Mouse (Mus musculus): Measurements from ENCODE around the gene Dkk3. TPM values are rescaled to one million over a fixed set of nuclear protein-coding genes. Genes with fewer than 3 reads are reported as not detected.
"Not testable (repeated sequence)": the region's sequence is repeated elsewhere in the genome, so short reads cannot be mapped to it uniquely, and the experiment has no call there.

Gene Dkk3
- polyA plus RNA-seq, 1 experiment from 2014 or later, result 22.4 TPM

DNA sequence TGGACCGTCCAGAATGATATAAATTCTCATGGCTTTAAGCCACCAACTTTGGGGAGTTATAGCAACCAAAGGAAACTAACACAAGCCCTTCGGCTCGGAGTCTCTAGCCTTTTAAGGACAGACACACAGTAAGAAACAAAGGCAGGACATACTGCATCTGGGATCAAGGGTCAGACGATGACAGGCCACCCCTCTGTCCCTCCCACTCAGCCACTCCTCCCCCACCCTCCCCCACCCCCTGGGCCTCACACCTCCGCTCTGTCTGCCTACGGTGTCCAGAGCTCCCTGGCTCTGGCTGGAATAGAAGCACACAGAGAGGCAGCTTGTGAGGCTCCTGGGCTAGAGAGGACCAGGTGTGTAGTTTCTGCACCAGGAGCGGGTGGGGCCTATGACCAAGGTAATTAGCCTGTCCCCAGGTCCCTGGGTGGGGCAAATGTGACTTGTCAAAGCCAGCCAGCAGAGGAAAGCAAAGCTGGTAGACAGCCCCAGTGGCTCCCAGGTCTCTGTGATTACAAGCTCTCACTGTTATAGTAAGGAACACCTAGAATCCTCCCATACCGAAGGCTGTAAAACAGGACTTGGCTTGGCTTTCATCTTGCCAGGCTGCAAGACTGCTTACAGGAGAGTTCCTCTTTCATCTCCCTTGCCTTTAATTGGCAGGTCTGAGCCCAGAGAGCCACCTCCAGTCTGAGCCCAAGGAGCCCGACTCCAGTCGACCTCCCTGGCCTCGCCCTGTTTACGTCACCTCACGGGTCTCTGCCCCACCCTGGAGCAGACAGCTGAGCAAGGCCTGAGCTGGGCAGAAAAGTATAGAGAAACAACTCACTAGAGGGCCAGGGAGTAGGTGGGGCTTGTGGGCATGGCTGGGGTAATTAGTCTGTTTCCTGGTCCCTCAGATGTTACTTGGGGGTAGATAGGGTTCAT is 28.9 kb upstream of the Dkk3 start:
- no peak overlapping the region for H3K4me2 ChIP-seq (replicated peaks)
- H3K4me1 ChIP-seq, result 0 out of 2 replicates have a peak, but pooled peaks cover 2% of the 10 kb centered on the region
- no peak overlapping the region for H3K9ac ChIP-seq (replicated peaks)
- WGBS, result 77% methylated on average over 13 of the region's 13 CpGs
- H3K27ac ChIP-seq (replicated peaks), result no peak overlapping the region
- no peak for ATAC-seq (ENCODE audit: low FRiP score, low read depth)
- no peak overlapping the region for H3K4me3 ChIP-seq
- no peaks in the 10 kb centered on the region for H3K36me3 ChIP-seq
- H3K9me3 ChIP-seq, result no peaks in the 10 kb centered on the region
- H3K27me3 ChIP-seq, result no peaks in the 10 kb centered on the region

GRCm38 (mm10) chr7:112186871-112187270 is 28.0 kb upstream of the Dkk3 start:
- Histone ChIP-seq H3K9me3 (no peaks in the 10 kb centered on the region), H3K36me3 (no peaks in the 10 kb centered on the region), H3K4me1 (0 out of 2 replicates have a peak, but pooled peaks cover 2% of the 10 kb centered on the region), H3K4me3 (no peak overlapping the region), H3K27me3 (no peaks in the 10 kb centered on the region), H3K27ac (replicated peaks) (no peak overlapping the region), H3K4me2 (replicated peaks) (no peak overlapping the region), H3K9ac (replicated peaks) (no peak overlapping the region)
- ATAC-seq (ENCODE audit: low FRiP score, low read depth), result no peak
- WGBS, result 91% methylated on average over 7 of the region's 7 CpGs

- H3K36me3 ChIP-seq, result no peaks in the 10 kb centered on the region
- WGBS, result 73% methylated on average over 9 of the region's 9 CpGs
- 0 out of 2 replicates have a peak, but pooled peaks cover 3% of the 10 kb centered on the region for H3K27me3 ChIP-seq
- no peaks in the 10 kb centered on the region for H3K9me3 ChIP-seq
- ATAC-seq (ENCODE audit: low FRiP score, low read depth), result no peak
- peaks cover 6% of the 10 kb centered on the region; the same call in 1 of the 2 replicates for H3K4me1 ChIP-seq
- H3K4me2 ChIP-seq (replicated peaks), result no peak overlapping the region
- no peak overlapping the region for H3K27ac ChIP-seq (replicated peaks)
- no peak overlapping the region for H3K9ac ChIP-seq (replicated peaks)
- no peak overlapping the region for H3K4me3 ChIP-seq
These were observed 26.4 kb upstream of the Dkk3 start for GRCm38 (mm10) chr7:112185226-112185745.

GRCm38 (mm10) chr7:112184519-112185225 is 25.8 kb upstream of the Dkk3 start:
- 0 out of 2 replicates have a peak, but pooled peaks cover 3% of the 10 kb centered on the region for H3K27me3 ChIP-seq
- no peak for ATAC-seq (ENCODE audit: low FRiP score, low read depth)
- peaks cover 7% of the 10 kb centered on the region; the same call in 1 of the 2 replicates for H3K4me1 ChIP-seq
- no peaks in the 10 kb centered on the region for H3K9me3 ChIP-seq
- H3K27ac ChIP-seq (replicated peaks), result no peak overlapping the region
- WGBS, result 84% methylated on average over 6 of the region's 6 CpGs
- H3K36me3 ChIP-seq, result no peaks in the 10 kb centered on the region
- H3K4me2 ChIP-seq (replicated peaks), result no peak overlapping the region
- H3K4me3 ChIP-seq, result no peak overlapping the region
- no peak overlapping the region for H3K9ac ChIP-seq (replicated peaks)

DNA sequence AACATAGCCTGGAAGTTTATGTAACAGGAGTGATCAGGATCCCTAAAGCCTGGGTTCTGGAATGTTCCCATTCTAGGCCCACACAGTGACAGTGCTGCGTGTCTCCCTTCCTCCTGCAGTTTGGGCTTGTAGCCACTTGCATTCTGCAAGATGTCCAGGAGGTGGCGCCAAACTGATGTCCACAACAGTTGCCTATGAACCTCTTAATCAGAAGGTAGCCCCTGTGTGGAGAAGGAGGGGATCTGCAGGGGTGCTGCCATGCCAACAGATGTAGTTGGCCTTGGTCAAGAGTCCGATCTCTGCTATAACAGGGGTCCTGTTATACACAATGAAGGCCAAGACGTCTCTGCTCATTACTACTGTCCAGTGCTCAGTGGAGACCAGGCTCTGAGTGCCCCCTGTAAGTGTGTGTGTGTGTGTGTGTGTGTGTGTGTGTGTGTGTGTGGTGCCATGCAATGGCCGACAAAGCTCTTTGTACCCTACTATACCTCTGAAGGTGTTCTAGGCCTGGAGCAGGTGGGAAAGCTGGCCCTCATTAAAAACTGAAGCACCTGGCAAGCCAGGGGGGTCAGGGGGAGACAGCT is 24.5 kb upstream of the Dkk3 start:
- Histone ChIP-seq H3K4me2 (replicated peaks) (no peak overlapping the region), H3K9me3 (no peaks in the 10 kb centered on the region), H3K27me3 (0 out of 2 replicates have a peak, but pooled peaks cover 3% of the 10 kb centered on the region), H3K36me3 (no peaks in the 10 kb centered on the region), H3K27ac (replicated peaks) (no peak overlapping the region), H3K4me3 (no peak overlapping the region), H3K4me1 (peaks cover 7% of the 10 kb centered on the region; the same call in 1 of the 2 replicates), H3K9ac (replicated peaks) (no peak overlapping the region)
- WGBS, result 35% methylated on average over 5 of the region's 5 CpGs
- ATAC-seq (ENCODE audit: low FRiP score, low read depth), result peak; percentile 64

GRCm38 (mm10) chr7:112180235-112180705 is 21.4 kb upstream of the Dkk3 start:
- 17% methylated on average over 9 of the region's 10 CpGs for WGBS
- ATAC-seq (ENCODE audit: low FRiP score, low read depth), result peak; percentile 80
- Histone ChIP-seq H3K9ac (replicated peaks) (no peak overlapping the region), H3K4me2 (replicated peaks) (peak overlapping the region; percentile 29; the same call in 1 of the 2 replicates), H3K4me1 (peaks cover 7% of the 10 kb centered on the region; the same call in 1 of the 2 replicates), H3K36me3 (no peaks in the 10 kb centered on the region), H3K4me3 (no peak overlapping the region), H3K9me3 (no peaks in the 10 kb centered on the region), H3K27me3 (0 out of 2 replicates have a peak, but pooled peaks cover 3% of the 10 kb centered on the region), H3K27ac (replicated peaks) (no peak overlapping the region)

DNA sequence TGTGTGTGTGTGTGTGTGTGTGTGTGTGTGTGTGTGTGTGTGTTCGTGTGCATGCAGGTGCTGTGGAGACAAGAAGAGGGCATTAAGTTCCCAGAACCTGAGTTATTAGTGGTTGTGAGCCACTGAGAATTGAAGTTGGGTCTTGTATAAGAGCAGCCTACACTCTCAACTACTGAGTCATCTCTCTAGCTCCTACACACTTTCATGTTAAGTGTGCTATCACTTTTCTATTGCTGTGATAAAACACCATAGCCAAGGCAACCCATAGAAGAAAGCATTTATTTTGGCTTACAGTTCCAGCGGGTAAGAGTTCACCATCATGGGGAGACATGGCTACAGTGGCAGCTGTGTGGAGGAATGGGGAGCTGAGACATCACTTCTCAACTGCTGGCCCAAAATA is 17.8 kb upstream of the Dkk3 start:
- Histone ChIP-seq H3K27ac (replicated peaks) (no peak overlapping the region), H3K9ac (replicated peaks) (no peak overlapping the region), H3K36me3 (no peaks in the 10 kb centered on the region), H3K4me2 (replicated peaks) (no peak overlapping the region), H3K27me3 (0 out of 2 replicates have a peak, but pooled peaks cover 3% of the 10 kb centered on the region), H3K4me1 (peaks cover 5% of the 10 kb centered on the region; the same call in 1 of the 2 replicates), H3K4me3 (no peak overlapping the region), H3K9me3 (no peaks in the 10 kb centered on the region)
- ATAC-seq (ENCODE audit: low FRiP score, low read depth), result no peak
- 77% methylated on average over 2 of the region's 2 CpGs for WGBS

DNA sequence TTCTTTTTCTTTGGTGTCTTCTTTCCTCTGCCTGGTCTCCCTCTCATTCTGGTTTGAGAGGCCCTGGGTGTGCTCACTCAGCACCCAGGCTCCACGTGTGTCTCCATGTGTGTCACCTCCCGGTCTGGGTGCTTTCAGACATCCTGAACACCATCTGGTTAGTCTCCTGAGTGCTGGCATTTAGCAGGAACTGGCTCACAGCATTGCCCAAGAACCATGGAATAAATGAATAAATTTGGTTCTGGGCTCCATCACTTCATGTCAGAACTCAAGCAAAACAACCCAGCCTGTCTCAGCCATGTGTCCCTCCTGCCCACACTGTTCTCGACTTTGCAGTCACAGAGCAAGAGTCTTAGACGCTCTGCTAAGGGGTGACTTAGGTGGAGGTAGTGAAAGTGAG is 13.8 kb upstream of the Dkk3 start:
- Histone ChIP-seq H3K36me3 (no peaks in the 10 kb centered on the region), H3K4me2 (replicated peaks) (no peak overlapping the region), H3K27me3 (no peaks in the 10 kb centered on the region), H3K4me3 (no peak overlapping the region), H3K4me1 (peaks cover 7% of the 10 kb centered on the region), H3K27ac (replicated peaks) (no peak overlapping the region), H3K9me3 (no peaks in the 10 kb centered on the region), H3K9ac (replicated peaks) (no peak overlapping the region)
- 73% methylated on average over 4 of the region's 4 CpGs for WGBS
- ATAC-seq (ENCODE audit: low FRiP score, low read depth), result no peak

- no peak overlapping the region for H3K9ac ChIP-seq (replicated peaks)
- no peaks in the 10 kb centered on the region for H3K27me3 ChIP-seq
- peak; percentile 41; the same call in 1 of the 2 replicates for ATAC-seq (ENCODE audit: low FRiP score, low read depth)
- peak overlapping the region; percentile 56 for H3K27ac ChIP-seq (replicated peaks)
- H3K36me3 ChIP-seq, result no peaks in the 10 kb centered on the region
- no peak overlapping the region for H3K4me3 ChIP-seq
- 19% methylated on average over 10 of the region's 10 CpGs for WGBS
- no peak overlapping the region for H3K4me2 ChIP-seq (replicated peaks)
- H3K9me3 ChIP-seq, result no peaks in the 10 kb centered on the region
- H3K4me1 ChIP-seq, result peaks cover 7% of the 10 kb centered on the region
These were observed 11.3 kb upstream of the Dkk3 start for GRCm38 (mm10) chr7:112169955-112170692.

- WGBS, result 84% methylated on average over 4 of the region's 4 CpGs
- H3K9me3 ChIP-seq, result no peaks in the 10 kb centered on the region
- H3K9ac ChIP-seq (replicated peaks), result no peak overlapping the region
- no peak for ATAC-seq (ENCODE audit: low FRiP score, low read depth)
- H3K4me3 ChIP-seq, result no peak overlapping the region
- no peaks in the 10 kb centered on the region for H3K36me3 ChIP-seq
- peaks cover 7% of the 10 kb centered on the region for H3K4me1 ChIP-seq
- H3K27me3 ChIP-seq, result no peaks in the 10 kb centered on the region; the same call in 1 of the 2 replicates
- H3K27ac ChIP-seq (replicated peaks), result no peak overlapping the region
- no peak overlapping the region for H3K4me2 ChIP-seq (replicated peaks)
These were observed 6.7 kb upstream of the Dkk3 start for GRCm38 (mm10) chr7:112165593-112165992.

- ATAC-seq (ENCODE audit: low FRiP score, low read depth), result not testable (repeated sequence)
- WGBS, result 93% methylated on average over 4 of the region's 4 CpGs
These were observed 6.2 kb upstream of the Dkk3 start for GRCm38 (mm10) chr7:112165032-112165431.

More at GRCm38 (mm10) chr7:112165032-112165431, 6.2 kb upstream of the Dkk3 start:
- not testable (repeated sequence) for H3K36me3 ChIP-seq; H3K27ac ChIP-seq (replicated peaks); H3K4me2 ChIP-seq (replicated peaks); H3K9me3 ChIP-seq; H3K9ac ChIP-seq (replicated peaks); H3K4me3 ChIP-seq; H3K27me3 ChIP-seq; H3K4me1 ChIP-seq

Data from midbrain, embryonic 12.5 days (tissue).